Mouse (Mus musculus) skeletal muscle tissue, adult 2 months (tissue): ENCODE data around the gene Epn1.
"Not testable (repeated sequence)": the region's sequence is repeated elsewhere in the genome, so short reads cannot be mapped to it uniquely, and the experiment has no call there.

Source experiments
- DNase-seq: peaks from one replicate; pipeline ENCODE4 v3.0.0-alpha.2; 2012; ENCODE audit warnings: low read depth, low spot score

The Epn1 gene

DNA sequence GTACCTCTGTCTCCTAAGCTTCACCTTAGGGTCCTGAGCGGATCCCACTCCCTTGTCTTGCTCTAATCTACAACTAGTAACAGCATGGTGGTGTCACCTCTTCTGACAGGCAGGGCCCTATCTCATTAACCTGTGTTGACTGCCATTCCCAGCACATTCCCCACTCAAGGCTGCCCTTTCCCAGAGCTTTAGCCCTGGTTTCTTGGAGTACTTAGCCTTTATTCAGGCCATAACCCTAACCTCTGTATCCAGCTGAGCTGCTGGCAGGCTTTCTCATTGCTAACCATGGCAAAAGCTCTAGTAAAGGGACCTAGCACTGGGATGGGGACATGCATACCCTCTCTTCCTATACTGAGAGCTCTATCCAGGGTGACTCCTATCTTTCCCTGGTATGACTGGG is 21.4 kb upstream of the Epn1 start:
- no peak for DNase-seq

DNA sequence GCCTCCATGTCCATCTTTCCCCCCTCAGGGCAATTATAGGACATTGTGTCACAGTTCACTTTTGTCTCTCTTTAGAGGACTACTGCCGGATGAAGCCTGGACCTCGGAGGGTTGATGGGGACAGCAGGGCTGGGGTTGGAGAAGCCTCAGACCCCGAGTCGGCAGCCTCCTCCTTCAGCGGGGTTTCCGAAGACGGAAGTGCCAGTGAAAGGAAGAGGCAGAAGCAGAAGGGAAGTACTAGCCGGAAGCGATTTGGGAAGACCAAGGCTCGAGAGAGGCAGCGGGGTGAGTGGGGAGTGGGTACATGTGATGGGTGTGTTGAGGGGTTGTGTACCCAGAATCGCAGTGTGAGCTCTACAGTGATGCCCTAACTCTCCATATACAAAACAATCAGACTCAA is 20.6 kb upstream of the Epn1 start:
- no peak for DNase-seq

DNA sequence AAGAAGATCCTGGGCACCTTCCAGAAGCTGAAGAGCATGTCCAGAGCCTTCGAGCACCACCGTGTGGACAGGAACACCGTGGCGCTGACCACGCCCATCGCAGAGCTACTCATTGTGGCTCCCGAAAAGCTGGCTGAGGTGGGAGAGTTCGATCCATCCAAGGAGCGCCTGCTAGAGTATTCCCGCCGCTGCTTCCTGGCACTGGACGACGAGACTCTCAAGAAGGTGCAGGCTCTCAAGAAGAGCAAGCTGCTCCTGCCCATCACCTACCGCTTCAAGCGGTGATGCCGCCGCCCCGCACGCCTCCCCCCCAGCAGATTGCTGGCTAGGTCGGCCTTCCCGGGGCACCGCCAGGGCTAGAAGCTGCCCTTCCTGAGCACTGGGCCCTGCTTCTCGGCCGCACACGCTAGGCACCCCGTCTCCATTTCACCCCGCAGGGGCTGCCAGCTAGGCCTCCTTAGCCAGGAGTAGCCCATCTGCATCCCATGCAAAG is 19.8 kb upstream of the Epn1 start:
- DNase-seq: peak; percentile 71

DNA sequence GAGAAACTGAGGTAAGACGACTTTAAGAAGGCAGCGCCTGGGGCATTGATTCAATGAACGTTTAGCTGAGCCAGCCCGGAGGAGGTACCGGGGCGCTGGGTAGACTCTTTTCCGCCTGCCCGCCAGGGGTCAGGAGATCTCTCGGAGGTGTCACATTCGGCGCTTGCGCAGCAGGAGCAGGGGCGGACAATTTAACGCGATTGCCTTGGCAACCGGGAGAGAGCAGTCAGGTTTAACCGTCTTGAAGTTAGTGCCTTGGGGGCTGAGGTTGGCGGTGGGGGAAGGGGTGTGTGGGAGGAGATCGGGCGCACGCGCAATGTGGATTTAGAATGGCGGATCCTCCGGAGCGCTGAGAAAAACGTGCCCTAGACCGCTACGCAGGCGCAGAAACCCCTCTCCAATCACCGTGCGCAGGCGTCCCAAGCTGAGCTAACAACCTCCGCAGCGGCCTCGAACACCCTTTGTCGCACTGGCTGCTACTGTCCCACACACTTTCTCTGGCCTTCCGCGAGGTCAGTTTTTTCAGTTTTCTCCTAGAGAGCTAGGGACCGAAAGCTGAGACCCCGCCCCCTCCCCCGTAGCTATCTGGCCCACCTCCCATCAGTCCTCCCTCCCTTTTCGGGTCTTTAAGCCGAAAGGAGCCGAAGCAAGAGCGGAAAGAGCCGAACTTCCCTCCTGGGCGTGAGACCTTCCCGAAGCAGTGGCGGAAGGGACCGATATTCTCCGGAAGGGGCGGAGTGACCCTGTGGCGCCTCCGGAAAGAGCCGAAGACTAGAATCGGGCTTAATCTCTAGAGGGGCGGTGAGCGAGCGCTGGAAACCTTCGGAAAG is 18.9 kb upstream of the Epn1 start:
- DNase-seq: peak; percentile 98

DNA sequence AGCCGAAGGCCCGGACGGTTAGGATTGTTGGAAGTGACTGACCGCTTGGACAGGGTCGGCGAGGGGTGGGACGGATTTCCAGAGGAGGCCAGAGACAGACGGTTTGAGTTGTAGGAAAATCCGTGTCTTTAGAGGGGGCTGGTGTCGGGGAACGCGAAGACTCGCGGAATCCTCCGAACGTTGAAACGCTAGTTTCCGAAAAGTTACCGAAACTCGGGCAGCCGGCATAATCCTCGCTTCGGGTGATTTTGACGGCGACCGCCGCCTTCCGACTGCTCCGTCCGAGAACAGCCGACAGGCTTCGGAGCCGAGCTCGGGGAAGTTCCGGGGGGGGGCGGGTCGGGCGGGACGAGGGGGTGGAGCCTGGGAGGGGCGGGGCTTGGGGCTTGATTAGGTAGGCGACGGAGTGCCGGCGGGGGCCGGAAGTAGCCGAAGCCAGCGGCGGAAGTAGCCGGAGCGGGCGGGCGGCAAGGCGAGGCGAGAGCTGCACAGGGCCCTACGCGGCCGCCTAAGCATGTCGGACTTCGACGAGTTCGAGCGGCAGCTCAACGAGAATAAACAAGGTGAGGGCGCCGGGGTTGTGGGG is 18.2 kb upstream of the Epn1 start, which contains the start of gene U2af2:
TSS of gene U2af2 (plus strand) at position 370 of the 586 bp plus-strand sequence.
- peak; percentile 92 for DNase-seq

DNA sequence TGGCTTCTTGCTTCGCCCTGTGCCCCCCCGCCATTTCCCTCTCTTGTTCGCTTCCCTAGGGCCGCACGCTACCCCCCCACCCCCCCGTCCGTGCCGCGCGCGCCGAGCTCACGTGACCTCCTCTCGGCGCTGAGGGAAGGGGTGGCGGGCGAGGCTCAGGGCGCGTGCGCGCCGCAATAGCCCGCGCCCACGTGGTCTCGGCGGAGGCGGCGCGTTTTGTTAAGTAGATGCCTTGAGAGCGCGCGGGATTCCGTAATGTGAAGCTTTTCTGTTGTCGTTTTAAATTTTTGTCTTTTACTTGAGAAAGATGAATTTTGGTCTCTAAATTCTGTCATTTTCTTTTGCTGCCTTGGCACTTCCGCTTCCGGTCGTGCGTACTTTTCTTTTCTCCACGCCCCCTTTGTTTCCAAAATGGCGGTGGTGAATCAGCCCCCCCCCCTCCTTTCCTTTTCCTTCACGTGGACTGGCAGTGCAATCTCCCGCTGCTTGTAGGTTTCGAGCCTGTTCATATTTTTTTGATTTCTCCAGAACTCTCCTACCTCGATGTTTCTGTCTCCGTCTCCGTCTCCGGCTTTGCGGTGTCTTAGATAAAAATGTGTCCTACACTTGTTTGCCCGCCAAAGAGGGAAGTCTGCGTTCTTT is 17.6 kb upstream of the Epn1 start:
- peak; percentile 79 for DNase-seq

DNA sequence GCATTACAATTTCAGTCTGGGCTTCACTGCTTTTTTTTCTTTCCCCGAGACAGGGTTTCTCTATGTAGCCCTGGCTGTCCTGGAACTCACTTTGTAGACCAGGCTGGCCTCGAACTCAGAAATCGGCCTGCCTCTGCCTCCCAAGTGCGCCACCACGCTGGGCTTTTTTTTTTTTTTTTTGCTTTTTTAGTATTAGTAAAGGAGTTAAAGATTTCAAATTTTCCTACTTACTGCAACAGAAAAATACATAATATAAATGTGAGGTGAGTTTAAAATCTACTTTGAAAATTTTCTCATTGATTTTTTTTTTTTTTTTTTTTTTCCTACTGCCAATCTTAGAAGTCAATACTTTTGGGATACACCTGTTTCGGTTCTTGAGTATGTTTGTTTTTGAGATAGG is 15.1 kb upstream of the Epn1 start:
- DNase-seq: no peak

DNA sequence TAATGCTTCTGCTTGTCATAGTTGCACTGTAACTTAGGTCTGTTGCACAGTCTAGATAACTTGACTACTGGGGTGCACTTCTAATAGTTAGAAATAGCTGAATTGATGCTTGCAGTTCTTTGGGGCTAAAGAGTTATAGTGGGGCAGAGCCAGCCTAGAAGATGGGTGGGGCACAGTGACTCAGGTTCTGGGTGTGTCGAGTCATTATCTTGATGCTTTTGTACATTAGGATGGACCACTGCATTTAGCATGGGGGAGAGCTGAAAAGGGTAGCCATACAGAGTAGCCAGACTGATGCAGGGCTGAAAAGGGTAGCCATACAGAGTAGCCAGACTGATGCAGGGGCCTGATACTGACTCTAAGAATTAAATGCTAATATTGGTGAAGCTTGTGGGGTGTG is 6.4 kb upstream of the Epn1 start:
- no peak for DNase-seq

DNA sequence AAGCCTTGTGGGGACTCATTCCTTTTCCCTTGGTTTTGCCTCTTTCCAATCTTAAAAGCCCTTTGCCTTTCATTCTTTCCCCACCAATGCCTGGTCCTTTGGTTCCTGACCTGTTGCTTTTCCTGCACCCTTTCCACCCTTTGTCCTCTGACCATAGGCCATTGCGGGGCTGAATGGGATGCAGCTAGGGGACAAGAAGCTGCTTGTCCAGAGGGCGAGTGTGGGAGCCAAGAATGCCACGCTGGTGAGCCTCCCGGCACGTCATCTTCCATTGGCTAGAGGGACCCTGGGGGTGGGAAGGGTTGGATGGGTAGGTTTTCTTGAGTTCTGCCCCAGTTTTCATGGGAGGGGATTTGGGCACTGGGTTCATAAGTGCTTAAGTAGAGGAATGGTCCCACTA is 5.1 kb upstream of the Epn1 start:
- no peak for DNase-seq

DNA sequence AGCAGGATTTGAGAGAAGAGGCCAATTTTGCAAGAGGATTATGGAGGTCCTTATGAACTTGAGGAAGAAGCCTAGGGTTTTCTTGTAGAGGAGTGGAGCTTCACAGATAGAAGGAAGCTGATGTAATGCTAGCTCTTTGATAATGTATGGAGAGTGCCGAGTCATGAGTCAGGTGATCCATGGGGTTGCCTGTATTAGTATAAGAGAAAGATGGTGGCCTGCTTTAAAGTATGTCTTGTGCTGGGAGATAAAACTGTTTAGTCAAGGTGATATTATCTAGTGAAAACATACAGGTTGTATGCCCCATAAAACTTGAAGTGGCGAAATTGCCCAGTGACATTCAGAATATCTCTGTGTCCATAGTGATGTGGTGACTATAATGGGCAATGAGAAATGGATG is 3.1 kb upstream of the Epn1 start:
- DNase-seq: no peak

DNA sequence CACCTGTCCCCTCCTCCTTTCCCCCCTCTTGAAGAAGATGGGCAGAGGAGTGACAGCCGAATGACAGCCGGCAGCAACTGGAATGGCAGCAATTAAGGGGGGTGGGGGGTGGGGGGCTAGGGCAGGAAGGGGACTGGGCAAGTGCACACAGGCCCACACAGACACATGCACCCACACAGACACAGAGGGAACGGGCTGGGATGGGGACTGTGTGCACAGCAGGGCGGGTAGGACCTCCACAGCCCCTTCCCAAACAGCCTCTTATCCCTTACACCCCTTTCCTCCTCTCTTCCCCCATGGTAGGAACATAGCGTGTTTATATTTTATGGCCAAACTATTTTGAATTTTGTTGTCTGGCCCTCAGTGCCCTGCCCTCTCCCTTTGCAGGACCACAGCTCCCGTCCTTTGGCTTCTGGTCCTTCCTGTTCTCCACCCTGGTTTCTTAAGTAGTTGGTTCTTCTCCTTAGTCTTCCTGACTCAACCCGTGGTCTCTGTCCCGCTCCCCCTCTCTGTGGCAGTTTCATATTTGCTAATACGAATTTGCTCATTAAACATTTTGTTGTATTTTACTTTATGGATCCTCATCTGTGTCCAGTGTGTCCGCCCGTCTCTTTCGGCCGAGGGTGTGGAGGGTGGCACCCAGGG is 548 bp upstream of the Epn1 start:
- DNase-seq: not testable (repeated sequence)

DNA sequence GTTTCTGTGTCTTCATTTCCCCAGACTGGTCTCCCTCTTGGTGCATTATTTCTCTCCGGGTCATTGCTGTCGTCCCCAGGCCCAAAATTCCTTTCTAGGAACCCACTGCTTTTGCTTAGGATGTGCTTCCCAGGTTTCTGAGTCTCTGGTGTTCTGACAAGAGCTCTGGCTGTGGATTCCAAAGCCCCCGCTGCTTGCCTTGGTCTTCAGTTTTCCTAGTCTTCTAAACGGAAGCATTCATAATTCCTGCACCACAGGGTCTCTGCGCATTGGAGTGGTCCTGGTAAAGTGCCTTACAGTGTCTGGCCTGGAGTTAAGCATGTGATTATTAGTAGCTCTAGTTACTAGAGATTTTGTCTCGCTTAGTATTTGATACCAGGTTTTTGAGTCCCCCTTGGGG is 780 bp downstream of the Epn1 start:
- no peak for DNase-seq

DNA sequence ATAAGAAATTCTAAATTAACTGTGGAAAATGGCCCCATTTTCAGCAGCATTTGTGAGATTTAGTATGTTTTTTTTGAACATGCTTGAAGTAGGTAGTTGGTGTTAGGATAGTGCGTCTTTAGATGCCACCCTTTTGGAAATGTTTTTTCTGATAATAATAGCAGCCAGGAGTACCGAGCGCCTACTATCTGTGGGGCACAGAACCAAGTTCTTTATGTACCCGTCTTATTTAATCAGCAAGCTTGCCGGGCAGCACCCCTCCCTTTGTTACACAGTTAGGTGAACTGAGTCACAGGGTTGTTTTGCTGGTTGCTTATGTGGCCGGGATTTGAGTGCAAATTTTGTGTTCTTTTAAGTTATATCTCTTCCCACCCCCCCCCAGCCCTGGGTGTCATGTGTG is 1.2 kb downstream of the Epn1 start:
- no peak for DNase-seq

DNA sequence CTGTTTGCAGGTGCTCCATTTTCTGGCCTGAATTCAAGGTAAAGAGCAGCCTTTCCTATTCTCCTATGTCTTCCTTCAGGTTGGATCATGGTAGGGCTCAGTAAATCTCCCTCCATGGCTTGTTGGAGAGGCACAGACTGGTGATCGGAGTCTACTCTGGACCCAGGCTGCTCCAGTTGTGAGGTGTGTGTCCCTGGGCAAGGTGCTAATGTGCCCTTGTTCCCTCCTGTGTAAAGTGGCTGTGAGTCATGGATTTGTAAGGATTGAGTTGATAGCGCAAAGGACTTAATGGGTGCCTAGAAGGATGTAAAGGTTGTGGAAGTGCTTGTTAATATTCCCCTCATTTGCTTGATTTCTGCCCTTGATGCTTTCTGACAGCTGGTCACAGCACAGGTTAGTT is 1.9 kb downstream of the Epn1 start:
- no peak for DNase-seq

DNA sequence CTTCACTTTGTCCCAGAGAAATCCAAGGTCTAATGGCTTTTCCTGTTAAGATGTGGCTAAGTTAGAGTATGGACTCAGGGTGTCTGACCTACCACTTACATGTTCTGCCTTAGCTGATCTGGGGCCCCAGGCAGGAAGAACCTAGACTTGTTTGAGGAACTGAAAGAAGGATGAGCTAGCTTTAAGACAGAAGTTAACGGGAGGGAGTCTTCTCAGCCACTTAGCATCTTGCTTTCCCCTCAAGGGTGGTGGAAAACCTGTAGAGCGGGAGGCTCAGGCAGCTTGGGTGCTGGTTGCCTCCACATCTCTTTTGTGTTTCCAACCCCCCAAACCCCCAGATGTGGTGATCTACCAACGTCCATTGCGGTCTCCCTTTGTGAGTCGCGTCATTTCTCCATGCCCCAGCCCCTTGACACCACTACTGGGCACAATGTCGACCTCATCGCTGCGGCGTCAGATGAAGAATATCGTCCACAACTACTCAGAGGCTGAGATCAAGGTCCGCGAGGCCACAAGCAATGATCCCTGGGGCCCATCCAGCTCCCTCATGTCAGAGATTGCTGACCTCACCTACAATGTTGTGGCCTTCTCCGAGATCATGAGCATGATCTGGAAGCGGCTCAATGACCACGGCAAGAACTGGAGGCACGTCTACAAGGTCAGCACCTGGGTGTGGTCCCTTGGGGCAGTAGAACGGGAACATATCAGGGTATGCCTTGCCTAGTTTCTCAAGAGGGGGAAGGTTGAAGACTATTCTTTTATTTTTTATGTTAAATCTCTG is 3.5 kb downstream of the Epn1 start:
- DNase-seq: no peak

DNA sequence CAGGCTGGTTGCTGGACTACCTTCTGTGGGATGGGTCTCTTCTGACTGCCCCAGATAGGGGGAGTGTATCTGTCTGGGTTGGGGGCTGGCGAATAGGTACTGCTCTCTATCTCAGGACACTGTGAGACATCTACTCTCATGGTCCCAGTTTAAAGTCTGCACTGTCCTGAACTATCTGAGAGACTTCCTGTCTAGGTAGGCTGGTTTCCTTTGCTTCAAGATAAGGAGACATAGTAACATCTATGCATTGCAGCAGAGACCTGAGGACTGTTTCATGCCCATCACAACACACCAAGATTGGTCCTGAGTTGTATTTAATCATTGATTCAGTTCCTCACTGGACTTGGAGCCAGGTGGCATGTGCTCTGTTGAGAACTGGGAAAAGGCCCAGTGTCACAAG is 5.5 kb downstream of the Epn1 start:
- DNase-seq: no peak

DNA sequence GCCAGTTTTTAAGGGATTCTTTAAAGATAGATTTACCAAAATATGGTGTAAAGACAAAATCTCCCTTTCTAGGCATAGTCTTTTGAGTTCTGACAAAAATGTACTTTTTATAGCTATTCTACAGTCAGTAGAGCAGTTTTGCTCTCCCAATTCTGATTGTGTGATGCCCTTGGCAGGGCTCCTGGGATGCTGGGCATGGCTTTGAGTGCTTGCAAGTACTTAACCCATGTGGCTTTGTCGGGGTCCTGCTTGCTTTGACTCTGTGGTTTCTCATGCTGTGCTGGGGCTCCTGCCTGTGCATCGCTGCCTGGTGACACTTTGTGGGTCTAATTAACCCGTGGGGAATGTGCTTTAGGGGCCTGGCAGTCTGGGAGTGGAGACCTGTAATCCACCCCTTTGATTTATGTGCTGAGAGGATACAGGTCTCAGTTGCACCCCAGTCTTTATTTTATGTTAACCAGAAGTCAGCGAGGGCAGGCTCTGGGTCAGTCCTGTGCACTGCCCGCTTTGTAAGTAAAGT is 6.9 kb downstream of the Epn1 start:
- no peak for DNase-seq

DNA sequence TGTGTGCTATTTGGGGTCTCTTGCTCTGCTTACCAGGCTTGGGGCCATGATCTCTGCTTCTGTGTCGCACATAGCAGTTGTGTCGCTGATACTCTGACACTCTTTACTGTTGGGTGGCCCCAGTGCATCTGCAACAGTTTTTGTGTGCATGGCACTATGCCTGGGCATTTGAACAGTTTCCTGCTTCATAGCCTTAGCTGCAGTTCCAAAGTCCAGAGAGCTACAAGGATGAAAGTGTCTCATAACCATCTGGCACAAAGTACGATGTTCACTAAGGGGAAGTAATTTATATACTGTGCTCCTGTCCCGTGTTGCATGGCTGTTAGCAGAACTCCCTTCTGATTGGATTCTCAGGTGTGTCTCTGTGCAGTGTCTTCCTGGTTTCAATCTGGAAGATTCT is 7.9 kb downstream of the Epn1 start:
- DNase-seq: no peak

DNA sequence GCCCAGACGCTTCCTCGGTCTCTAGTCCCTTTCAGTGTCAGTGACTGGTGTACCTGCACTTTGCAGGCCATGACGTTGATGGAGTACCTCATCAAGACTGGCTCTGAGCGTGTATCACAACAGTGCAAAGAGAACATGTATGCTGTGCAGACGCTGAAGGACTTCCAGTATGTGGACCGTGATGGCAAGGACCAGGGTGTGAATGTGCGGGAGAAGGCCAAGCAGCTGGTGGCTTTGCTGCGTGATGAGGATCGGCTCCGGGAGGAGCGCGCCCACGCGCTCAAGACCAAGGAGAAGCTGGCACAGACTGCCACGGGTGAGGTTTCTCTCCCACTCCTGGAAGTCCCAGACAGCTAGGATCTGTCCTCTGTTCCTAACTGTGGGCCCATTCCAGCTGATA is 9.8 kb downstream of the Epn1 start:
- no peak for DNase-seq

DNA sequence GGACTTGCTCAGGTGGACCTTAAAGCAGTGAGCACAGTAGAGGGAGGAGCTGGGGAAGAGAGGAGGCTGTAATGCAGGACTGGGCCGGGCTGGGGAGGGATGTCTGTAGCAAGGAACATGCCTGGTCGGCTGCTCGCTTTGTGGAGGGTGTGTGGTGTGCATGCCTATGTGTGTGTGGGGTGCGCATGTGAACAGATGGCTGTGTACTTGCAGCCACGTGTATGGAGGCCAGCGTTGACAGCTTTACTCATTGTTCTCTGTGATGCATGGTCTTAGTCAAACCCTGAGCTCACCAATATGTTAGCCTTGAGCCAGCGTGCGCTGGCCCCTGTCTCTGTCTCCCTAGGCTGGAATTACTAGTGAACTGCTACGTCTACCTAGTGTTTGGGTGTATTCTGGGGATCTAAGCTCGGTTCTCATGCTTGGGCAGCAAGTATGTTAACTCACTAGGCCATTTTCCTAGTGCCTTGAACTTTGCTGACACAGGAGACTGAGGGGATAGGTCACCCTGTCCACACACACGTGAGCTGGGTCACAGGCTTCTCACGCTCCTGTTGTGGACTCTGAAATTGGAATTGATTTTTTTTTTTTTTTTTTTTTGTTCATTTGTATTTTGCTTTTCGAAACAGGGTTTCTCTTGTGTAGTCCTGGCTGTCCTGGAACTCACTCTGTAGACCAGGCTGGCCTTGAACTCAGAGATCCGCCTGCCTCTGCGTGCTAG is 11.1 kb downstream of the Epn1 start:
- DNase-seq: no peak

DNA sequence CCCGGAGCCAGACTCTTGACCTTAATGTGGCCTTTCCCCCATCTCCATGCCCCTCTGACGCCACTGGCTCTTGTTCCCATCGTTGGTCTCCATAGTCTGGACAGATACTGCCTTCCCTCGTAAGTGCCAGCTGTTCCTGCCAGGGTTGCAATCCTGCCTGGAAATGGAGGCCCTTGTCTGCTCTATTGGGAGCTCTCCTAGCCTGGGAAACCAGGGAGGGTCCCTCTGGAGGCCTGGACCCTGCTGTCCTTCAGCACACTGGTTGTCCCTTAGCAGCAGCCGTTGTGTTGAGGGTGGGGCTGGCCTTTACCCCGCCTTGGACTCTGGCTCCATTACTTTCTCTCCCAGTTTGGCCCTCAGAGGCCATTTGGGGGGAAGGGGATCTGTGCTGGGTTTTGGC is 12.3 kb downstream of the Epn1 start:
- DNase-seq: no peak
